Comparison of ENCODE assay signal across 8 mouse cellular contexts in genomic region chr4:141210524-141211219, GRCm38 (mm10). TPM values are rescaled to one million over a fixed set of nuclear protein-coding genes. Genes with fewer than 3 reads are reported as not detected.
DNase-seq lines count a peak whose midpoint lies in the region; ATAC-seq and TF ChIP-seq lines count a peak whose summit lies in the region.

No protein-coding gene starts in this region.

- DNase-seq in lung, postnatal 0 days (ENCODE audit: low spot score), result peak; percentile 28
- no peak for DNase-seq in lung, postnatal 14 days
- peak; percentile 81 for DNase-seq in naive thymus-derived CD4-positive, alpha-beta T cell, adult 2 months (ENCODE audit: low read depth)
- DNase-seq in thymus, postnatal 10 days (ENCODE audit: low spot score in 2 of 2), result no peak
- no peak for DNase-seq in ovary, postnatal 10 days (ENCODE audit: low spot score)
- no peak for DNase-seq in spleen, postnatal 10 days (ENCODE audit: low spot score in 2 of 2)

- no peak for TF ChIP-seq EP300 in lung, postnatal 0 days (IDR thresholded peaks at IDR 0.05)

- H3K4me3 ChIP-seq in lung, postnatal 0 days (ENCODE audit: low read depth, low read length), result peak overlapping the region; percentile 11; the same call in 1 of the 2 replicates
- peak overlapping the region; percentile 24; the same call in 1 of the 2 replicates for H3K4me3 ChIP-seq in embryonic fibroblast, embryonic 13.5 days (ENCODE audit: insufficient read depth, low read length)
- peak overlapping the region; percentile 31 for H3K4me3 ChIP-seq in intestine, embryonic 15.5 days (replicated peaks)

- TF ChIP-seq POLR2A in embryonic fibroblast, embryonic 13.5 days (IDR thresholded peaks at IDR 0.05; ENCODE audit: low read depth, low read length), result no peak

- peaks cover 6% of the 10 kb centered on the region; the same call in 1 of the 2 replicates for H3K4me1 ChIP-seq in lung, postnatal 0 days (ENCODE audit: insufficient read depth, low read depth, low read length)
- H3K4me1 ChIP-seq in embryonic fibroblast, embryonic 13.5 days (ENCODE audit: control insufficient read depth, insufficient read depth, low read length), result no peaks in the 10 kb centered on the region
- H3K4me1 ChIP-seq in intestine, embryonic 15.5 days (replicated peaks), result peaks cover 7% of the 10 kb centered on the region

- 70% methylated on average over 14 of the region's 14 CpGs for WGBS in lung, postnatal 0 days
- WGBS in intestine, embryonic 15.5 days, result 73% methylated on average over 14 of the region's 14 CpGs

- peak; percentile 51 for ATAC-seq in lung, postnatal 0 days
- ATAC-seq in intestine, embryonic 15.5 days, result peak; percentile 37; the same call in 1 of the 2 replicates

- peak overlapping the region; percentile 77 for H3K27ac ChIP-seq in lung, postnatal 0 days (ENCODE audit: low read length)
- H3K27ac ChIP-seq in embryonic fibroblast, embryonic 13.5 days (ENCODE audit: insufficient read depth, low read length), result no peak overlapping the region
- H3K27ac ChIP-seq in intestine, embryonic 15.5 days, result peak overlapping the region; percentile 18; the same call in 1 of the 2 replicates

- H3K27me3 ChIP-seq in lung, postnatal 0 days (replicated peaks; ENCODE audit: insufficient read depth, low read length), result no peaks in the 10 kb centered on the region
- no peaks in the 10 kb centered on the region for H3K27me3 ChIP-seq in intestine, embryonic 15.5 days (replicated peaks)

- H3K9ac ChIP-seq in lung, postnatal 0 days (replicated peaks; ENCODE audit: low read depth), result no peak overlapping the region
- H3K9ac ChIP-seq in intestine, embryonic 15.5 days, result no peak overlapping the region

- no peaks in the 10 kb centered on the region for H3K36me3 ChIP-seq in lung, postnatal 0 days (ENCODE audit: insufficient read depth, low read length)
- no peaks in the 10 kb centered on the region for H3K36me3 ChIP-seq in intestine, embryonic 15.5 days

- H3K9me3 ChIP-seq in lung, postnatal 0 days (ENCODE audit: low read length), result no peaks in the 10 kb centered on the region
- no peaks in the 10 kb centered on the region for H3K9me3 ChIP-seq in intestine, embryonic 15.5 days

- peak overlapping the region; percentile 40 for H3K4me2 ChIP-seq in lung, postnatal 0 days (replicated peaks; ENCODE audit: low read depth, low read length)
- peak overlapping the region; percentile 45 for H3K4me2 ChIP-seq in intestine, embryonic 15.5 days (replicated peaks)

- TF ChIP-seq CTCF in lung, postnatal 0 days (IDR thresholded peaks at IDR 0.05), result no peak
- TF ChIP-seq CTCF in embryonic fibroblast, embryonic 13.5 days (IDR thresholded peaks at IDR 0.05; ENCODE audit: borderline replicate concordance, insufficient read depth, low read length), result no peak

RNA-seq across cellular contexts. Expression of gene Rsg1, which starts 3.1 kb away (rescaled TPM):
- polyA plus RNA-seq in lung, postnatal 0 days (2015; fragmentation: Nextera tagmentation; extraction: Ambion mirVana), result 2.0 and 2.4 TPM in 2 replicates
- 1.3 and 2.1 TPM in 2 replicates for polyA plus RNA-seq in embryonic fibroblast, embryonic 13.5 days (2011; ENCODE audit: insufficient read length, low read depth, missing spikeins)
- 3.9 and 5.1 TPM in 2 replicates for polyA plus RNA-seq in intestine, embryonic 15.5 days (2015; fragmentation: Nextera tagmentation; extraction: Ambion mirVana)

RNA-seq across cellular contexts. Expression of gene Arhgef19, which starts 28.6 kb away (rescaled TPM):
- polyA plus RNA-seq in lung, postnatal 0 days (2015; fragmentation: Nextera tagmentation; extraction: Ambion mirVana), result 2.9 and 3.8 TPM in 2 replicates
- polyA plus RNA-seq in embryonic fibroblast, embryonic 13.5 days (2011; ENCODE audit: insufficient read length, low read depth, missing spikeins), result 15.2 and 16.4 TPM in 2 replicates
- 16.3 and 17.8 TPM in 2 replicates for polyA plus RNA-seq in intestine, embryonic 15.5 days (2015; fragmentation: Nextera tagmentation; extraction: Ambion mirVana)

Comparison
In these comparisons a context has a peak if more than half of its experiments do, and no peak if none do; other contexts are left out.
1. DNase-seq: peak in lung, postnatal 0 days (single experiment) and naive thymus-derived CD4-positive, alpha-beta T cell, adult 2 months (single experiment); none in lung, postnatal 14 days (single experiment), thymus, postnatal 10 days (0 of 2), ovary, postnatal 10 days (single experiment) and spleen, postnatal 10 days (0 of 2).
2. Peak in every context shown above with its lines, with median percentiles within 50 percentile points of each other: H3K4me3 ChIP-seq.